Mouse (Mus musculus) ES-Bruce4 (cell line): Measurements from ENCODE around the gene Palm2. TPM values are rescaled to one million over a fixed set of nuclear protein-coding genes. Genes with fewer than 3 reads are reported as not detected.

Source experiments
- H3K27ac ChIP-seq: 2 replicates; pipeline ENCODE4 v1.5.1; 2012; ENCODE audit warnings: low read length, inconsistent platforms; ENCODE audit not compliant: insufficient read depth
- H3K27me3 ChIP-seq: 2 replicates; pipeline ENCODE4 v1.6.1; 2012; ENCODE audit warnings: mild to moderate bottlenecking, low read length, inconsistent platforms; ENCODE audit not compliant: control insufficient read depth, poor library complexity, insufficient read depth, severe bottlenecking
- H3K36me3 ChIP-seq: 2 replicates; pipeline ENCODE4 v1.6.1; 2012; ENCODE audit warnings: inconsistent platforms, mild to moderate bottlenecking, low read length, moderate library complexity; ENCODE audit not compliant: control insufficient read depth, poor library complexity, insufficient read depth, severe bottlenecking
- H3K4me1 ChIP-seq: one replicate; pipeline ENCODE4 v1.8.1; 2011; ENCODE audit warnings: low read length; ENCODE audit not compliant: control insufficient read depth, insufficient read depth
- H3K4me3 ChIP-seq: 2 replicates; pipeline ENCODE4 v1.5.1; 2011; ENCODE audit warnings: low read depth, mild to moderate bottlenecking, low read length
- H3K9ac ChIP-seq: 2 replicates; pipeline ENCODE4 v1.6.1; 2012; ENCODE audit warnings: low read depth, mild to moderate bottlenecking, inconsistent platforms; ENCODE audit not compliant: poor library complexity, severe bottlenecking
- H3K9me3 ChIP-seq: replicated peaks from 2 replicates; pipeline ENCODE4 v1.6.1; 2012; ENCODE audit warnings: mild to moderate bottlenecking, low read length, inconsistent platforms; ENCODE audit not compliant: control insufficient read depth, poor library complexity, insufficient read depth, severe bottlenecking
- CTCF ChIP-seq: IDR thresholded peaks from one replicate; pipeline ENCODE4 v1.8.1; 2011; ENCODE audit warnings: low read depth, low read length
- EP300 ChIP-seq: IDR thresholded peaks from 2 replicates; pipeline ENCODE4 v1.6.1; 2011; ENCODE audit warnings: low read depth, low read length; ENCODE audit not compliant: insufficient read depth
- POLR2A ChIP-seq: IDR thresholded peaks from one replicate; pipeline ENCODE4 v1.8.1; 2011; ENCODE audit warnings: low read length; ENCODE audit not compliant: insufficient read depth
- polyA plus RNA-seq: library from polyadenylated mRNA; stranded (reverse); fragments of >200 nt; gene quantifications from 2 replicates; pipeline ENCODE4 v1.2.4, GENCODE M21; 2011; ENCODE audit warnings: low read depth; ENCODE audit not compliant: missing spikeins, insufficient read depth, insufficient read length

Palm2 gene
- polyA plus RNA-seq, 1 experiment: 3.4 TPM

DNA sequence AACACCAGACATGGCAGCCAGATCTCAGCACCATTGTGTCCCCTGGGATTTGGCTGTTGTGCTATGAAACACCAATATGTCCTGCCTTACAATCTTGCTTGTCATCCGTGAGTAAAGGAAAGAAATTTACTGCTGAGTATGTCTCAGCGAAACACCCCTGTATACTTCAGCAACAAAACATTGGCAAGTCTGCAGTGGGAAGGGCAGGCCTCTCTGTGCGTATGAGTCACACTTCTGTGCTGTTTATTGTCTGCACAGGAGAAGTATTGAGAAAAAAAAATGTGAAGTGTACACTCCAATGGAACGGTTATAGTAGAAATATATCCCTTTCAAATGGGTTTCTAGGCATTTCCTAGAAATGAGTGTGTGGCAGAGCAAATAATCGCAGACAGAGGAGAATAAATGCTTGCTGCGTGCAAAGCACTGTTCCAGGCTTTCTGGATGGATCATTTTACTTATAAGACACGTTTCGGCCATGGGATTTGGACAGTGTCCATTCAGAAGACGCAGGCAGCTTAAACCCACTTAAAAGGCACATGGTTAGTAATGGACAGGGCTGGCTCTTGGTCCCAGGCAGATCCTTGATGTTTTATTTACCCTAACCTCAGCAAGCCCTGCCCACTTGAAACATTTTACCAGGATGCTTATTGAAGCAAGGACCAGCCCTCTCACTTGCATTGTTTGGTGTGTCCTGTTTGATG, 202.9 kb downstream of the Palm2 start:
- Histone ChIP-seq H3K36me3 (no peaks in the 10 kb centered on the region), H3K27ac (no peak overlapping the region), H3K9ac (no peak overlapping the region), H3K27me3 (no peaks in the 10 kb centered on the region), H3K4me3 (no peak overlapping the region), H3K9me3 (no peaks in the 10 kb centered on the region), H3K4me1 (no peaks in the 10 kb centered on the region)
- TF ChIP-seq POLR2A: no peak
- TF ChIP-seq CTCF: no peak
- no peak for TF ChIP-seq EP300

DNA sequence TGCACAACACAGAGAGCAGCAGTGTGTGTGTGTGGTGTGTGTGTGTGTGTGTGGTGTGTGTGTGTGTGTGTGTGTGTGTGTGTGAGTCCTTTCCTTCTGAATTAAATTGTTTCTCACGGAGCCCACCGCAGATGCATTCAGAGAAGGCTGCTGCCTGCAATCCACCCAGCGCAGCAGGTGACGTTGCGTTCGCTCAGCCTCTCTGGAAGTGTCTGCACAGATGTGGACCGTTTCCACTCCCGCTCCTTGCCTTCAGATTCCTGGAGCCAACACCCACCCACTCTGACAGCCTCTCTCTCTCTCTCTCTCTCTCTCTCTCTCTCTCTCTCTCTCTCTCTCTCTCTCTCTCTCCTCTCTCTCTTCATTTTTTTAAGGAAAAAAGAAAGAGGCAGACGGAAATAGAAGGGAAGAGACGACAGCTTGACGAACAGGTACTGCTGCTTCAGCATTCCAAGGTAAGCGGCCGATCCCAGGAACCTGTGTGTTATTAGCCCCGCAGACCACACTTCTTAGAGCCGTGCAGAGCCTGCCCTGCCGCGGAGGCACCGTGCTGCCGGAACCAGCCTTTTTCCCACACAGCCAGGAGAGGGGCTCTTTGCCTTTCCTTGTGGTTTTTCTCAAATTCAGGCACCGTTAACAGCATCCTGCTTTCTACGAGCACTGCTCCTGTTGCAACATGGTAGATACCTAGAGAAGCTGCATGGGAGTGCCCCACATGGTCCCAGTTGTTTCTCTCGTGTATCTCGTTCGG, 203.8 kb downstream of the Palm2 start:
- H3K36me3 ChIP-seq: no peaks in the 10 kb centered on the region
- no peaks in the 10 kb centered on the region for H3K9me3 ChIP-seq
- no peak overlapping the region for H3K4me3 ChIP-seq
- no peak overlapping the region for H3K27ac ChIP-seq
- no peak for TF ChIP-seq EP300
- no peak for TF ChIP-seq CTCF
- no peak for TF ChIP-seq POLR2A
- no peak overlapping the region for H3K9ac ChIP-seq
- H3K27me3 ChIP-seq: no peaks in the 10 kb centered on the region
- no peaks in the 10 kb centered on the region for H3K4me1 ChIP-seq

DNA sequence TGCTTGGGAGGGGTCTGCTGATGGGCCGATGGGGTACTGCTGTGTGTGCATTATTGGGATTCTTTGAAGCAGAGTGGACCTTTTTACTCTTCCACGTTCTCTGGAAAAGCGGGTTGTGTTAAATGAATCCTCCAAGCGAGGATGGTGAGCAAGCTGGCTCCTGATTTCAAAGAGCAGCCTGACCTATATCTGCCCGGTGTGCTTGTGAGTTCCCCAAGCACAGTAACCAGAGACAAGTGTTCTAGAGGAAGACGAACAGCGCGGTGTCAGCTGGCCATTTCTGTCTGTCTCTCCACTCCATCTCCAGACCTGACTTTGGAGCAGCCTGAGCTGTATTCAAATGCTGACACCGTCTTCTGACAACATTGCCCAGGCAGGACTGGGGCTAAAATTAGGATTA, 204.9 kb downstream of the Palm2 start:
- Histone ChIP-seq H3K4me3 (no peak overlapping the region), H3K9me3 (no peaks in the 10 kb centered on the region), H3K27me3 (no peaks in the 10 kb centered on the region), H3K4me1 (no peaks in the 10 kb centered on the region), H3K36me3 (no peaks in the 10 kb centered on the region), H3K27ac (no peak overlapping the region), H3K9ac (no peak overlapping the region)
- TF ChIP-seq POLR2A (no peak), EP300 (no peak), CTCF (no peak)

DNA sequence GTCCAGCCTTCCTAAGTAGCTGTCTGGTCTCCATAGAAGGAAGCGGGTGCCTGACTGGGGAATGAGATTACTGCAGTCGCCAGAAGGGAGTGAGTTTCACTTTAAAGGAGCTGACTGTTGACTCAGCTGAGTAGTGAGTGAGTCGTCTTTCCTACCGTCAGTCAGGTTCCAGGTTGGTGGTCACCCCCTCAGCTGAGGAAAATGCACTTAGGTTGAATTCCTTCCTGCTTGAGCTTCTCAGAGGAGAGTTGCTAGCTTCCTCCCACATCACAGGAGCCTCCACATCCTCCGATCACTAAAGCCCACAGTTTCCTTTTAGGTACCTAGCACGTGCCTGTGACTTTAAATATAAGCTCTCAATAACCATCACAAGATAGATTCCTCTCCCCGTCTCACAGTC, 206.2 kb downstream of the Palm2 start:
- TF ChIP-seq CTCF (no peak), EP300 (no peak), POLR2A (no peak)
- Histone ChIP-seq H3K9ac (no peak overlapping the region), H3K4me1 (no peaks in the 10 kb centered on the region), H3K27ac (no peak overlapping the region), H3K4me3 (no peak overlapping the region), H3K36me3 (no peaks in the 10 kb centered on the region), H3K9me3 (no peaks in the 10 kb centered on the region), H3K27me3 (no peaks in the 10 kb centered on the region)

DNA sequence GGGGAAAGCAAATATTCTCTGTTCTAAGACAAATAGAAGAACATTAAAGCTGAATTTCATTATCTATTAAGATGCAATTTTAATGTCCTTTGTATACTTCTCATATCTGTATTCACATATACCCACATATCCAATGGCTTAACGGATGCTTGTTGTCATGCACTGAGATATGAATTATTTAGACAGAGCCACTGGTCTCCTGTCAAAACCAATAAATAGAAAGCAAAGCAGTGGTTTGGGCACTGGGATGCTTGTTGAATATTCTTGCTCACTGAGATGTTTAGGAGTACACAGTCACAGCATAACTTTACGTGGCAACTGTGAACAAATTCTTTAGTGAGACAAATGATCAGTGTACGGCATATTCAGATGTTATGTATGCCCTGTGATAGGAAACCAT, 206.9 kb downstream of the Palm2 start:
- TF ChIP-seq POLR2A: no peak
- H3K9ac ChIP-seq: no peak overlapping the region
- no peak overlapping the region for H3K27ac ChIP-seq
- H3K27me3 ChIP-seq: no peaks in the 10 kb centered on the region
- H3K9me3 ChIP-seq: no peaks in the 10 kb centered on the region
- H3K4me1 ChIP-seq: no peaks in the 10 kb centered on the region
- H3K36me3 ChIP-seq: no peaks in the 10 kb centered on the region
- no peak overlapping the region for H3K4me3 ChIP-seq

DNA sequence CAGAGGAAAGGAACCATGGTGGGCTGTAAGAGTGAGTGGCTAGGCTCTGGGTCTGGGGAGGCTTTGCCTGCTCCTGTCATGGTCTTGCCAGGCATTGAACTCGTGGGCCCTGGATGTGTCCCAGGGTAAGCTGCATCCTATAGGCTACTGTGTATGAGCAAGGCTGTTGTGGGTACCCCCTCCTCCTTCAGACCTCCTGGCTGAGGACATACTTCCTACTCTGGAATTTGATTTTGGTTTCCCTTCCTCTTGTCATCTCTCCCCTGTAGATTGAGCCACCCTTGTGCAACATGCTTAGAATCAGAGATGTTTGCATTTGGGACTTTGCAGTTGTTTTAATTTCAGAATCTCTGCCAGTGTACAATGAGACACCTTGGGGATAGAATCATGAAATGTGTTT, 216.9 kb downstream of the Palm2 start:
- no peaks in the 10 kb centered on the region for H3K27me3 ChIP-seq
- TF ChIP-seq CTCF (no peak), EP300 (no peak), POLR2A (no peak)

More for the DNA sequence above, 216.9 kb downstream of the Palm2 start:
- Histone ChIP-seq H3K36me3 (no peaks in the 10 kb centered on the region), H3K27ac (no peak overlapping the region), H3K4me1 (no peaks in the 10 kb centered on the region), H3K9me3 (no peaks in the 10 kb centered on the region), H3K4me3 (no peak overlapping the region), H3K9ac (no peak overlapping the region)
